Mouse (Mus musculus): ENCODE results near the gene Rnf220.
A peak's percentile ranks its signal among the peaks of the same experiment; 100 is the strongest.

Gene Rnf220

GRCm38 (mm10) chr4:117330132-117330531 is 166.7 kb downstream of the Rnf220 start:
- DNase-seq, result no peak

DNA sequence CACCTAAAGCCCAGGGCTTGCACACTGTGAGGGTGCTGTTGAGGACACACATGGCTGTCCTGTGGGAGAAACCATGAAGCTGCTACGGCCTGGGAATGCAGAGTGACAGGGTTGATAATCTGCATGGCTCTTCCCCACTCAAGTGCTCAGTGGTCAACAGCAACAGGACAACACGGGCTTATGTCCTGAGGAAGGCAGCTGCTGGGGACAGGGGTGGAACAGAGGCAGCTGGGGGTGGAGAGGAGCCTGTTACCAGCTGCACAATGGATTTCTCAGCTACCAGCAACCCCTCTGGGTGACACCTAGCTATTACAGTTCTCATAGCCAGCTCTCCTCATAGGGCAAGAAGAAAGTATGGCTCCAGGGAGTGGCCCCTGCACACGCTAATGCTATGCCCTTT is 169.9 kb downstream of the Rnf220 start:
- no peak for DNase-seq

GRCm38 (mm10) chr4:117325076-117325475 is 171.8 kb downstream of the Rnf220 start:
- no peak for DNase-seq

DNA sequence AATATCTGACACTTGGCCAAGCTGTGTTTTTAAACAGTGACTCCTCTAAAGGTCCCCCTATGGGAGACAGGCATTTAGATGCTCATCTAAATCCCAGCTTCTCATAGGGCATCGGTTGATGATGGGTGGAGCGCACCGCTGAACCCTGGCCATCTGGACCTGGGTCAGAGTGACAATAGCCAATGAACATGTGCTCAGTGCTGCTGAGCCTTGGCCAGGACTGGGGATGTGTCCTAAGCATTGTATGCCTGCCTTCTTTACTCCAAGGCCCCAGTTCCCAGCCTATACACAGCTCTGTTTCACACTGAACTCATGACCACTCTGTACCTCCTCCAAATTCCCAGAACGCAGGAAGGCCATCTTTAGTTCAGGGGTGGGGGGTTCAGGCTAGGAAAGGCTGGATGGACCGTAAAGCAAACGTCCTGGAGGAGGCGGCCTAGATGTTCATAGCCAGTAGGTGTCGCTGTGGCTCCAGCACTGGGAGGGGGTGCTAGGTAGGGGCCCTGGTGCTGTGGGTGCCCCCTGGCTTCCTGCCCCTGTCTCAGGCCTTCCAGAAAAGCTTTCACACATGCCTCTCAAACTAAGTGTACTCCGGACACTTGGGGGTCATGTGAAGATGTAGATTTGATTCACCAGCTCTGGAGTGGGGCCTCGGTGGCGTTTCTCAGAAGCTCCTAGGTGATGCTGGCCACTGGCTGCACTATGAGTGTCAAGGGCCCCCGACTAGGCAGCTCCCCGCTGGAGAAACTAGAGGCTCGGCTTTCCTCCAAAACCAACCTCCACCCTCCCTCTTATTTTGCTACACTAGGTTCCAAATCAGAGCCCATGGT is 173.1 kb downstream of the Rnf220 start:
- DNase-seq, result peak; percentile 34 to 61

- no peak for DNase-seq
These were observed 175.8 kb downstream of the Rnf220 start for GRCm38 (mm10) chr4:117321011-117321410.

GRCm38 (mm10) chr4:117318508-117318907 is 178.3 kb downstream of the Rnf220 start:
- DNase-seq, result no peak

DNA sequence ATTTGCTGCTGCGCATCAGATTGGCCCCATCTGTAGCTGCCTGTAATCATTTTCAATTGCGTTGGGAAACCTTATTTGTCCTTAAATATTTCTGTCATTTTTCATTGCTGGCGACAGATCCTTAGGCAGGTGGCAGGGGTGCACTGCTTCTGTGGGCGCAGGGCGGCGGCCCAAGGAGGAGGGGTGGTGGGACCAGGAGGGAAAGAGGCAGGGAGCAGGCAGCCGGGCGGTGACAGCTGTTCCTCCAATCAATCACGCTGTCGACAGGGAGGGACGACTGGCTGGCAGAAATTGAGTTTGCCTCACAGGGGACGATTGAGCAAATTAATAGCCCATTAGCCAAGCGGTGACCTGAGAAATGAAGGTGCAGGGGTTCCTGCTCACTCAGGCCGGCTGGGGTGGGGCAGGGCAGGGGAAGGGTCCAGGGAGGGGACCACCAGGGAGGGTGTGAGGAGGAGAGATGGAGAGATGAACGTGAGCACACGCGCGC is 179.1 kb downstream of the Rnf220 start:
- DNase-seq, result no peak

DNA sequence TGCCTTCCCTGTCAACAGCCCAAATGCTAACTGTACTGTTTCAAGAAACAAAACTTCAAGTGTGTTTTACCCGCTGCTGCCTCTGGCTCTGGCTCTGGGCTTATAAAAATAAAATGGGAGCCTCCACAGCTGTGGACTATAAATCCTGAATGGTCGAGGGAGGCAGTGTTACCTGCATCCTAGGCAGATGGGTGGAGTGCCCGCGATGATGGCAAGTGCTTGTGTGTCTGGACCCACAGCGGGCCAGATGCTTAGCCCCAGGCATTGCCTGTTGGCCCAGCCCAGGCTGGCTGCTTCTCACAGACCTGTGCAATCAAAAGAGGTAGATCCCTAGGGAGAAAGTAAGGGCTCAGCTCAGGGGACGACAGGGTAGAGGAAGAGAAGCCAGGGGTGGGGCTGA is 180.1 kb downstream of the Rnf220 start:
- no peak for DNase-seq

GRCm38 (mm10) chr4:117314849-117315500 is 181.9 kb downstream of the Rnf220 start:
- no peak for DNase-seq

DNA sequence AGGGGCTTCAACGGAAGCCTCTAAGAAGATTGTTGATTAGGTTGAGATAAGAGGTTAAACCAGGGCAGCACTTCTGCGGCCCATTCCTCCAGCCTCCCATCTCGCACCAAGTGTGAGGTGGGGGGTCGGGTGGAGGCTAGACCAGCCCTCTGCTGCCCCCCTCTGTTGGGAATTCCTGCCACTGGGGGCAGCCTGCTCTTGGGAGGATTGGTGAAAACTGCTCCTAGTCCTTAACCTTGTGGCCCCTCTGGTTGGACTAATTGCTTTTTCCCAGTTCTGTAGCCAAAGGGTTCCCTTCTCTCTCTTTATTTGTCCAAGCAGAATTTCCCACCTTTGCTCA is 183.8 kb downstream of the Rnf220 start:
- peak in 1 of 2 experiments; percentile 27 for DNase-seq

- no peak for DNase-seq
These were observed 184.3 kb downstream of the Rnf220 start for GRCm38 (mm10) chr4:117312416-117313084.

GRCm38 (mm10) chr4:117311891-117312290 is 185.0 kb downstream of the Rnf220 start:
- DNase-seq, result no peak

DNA sequence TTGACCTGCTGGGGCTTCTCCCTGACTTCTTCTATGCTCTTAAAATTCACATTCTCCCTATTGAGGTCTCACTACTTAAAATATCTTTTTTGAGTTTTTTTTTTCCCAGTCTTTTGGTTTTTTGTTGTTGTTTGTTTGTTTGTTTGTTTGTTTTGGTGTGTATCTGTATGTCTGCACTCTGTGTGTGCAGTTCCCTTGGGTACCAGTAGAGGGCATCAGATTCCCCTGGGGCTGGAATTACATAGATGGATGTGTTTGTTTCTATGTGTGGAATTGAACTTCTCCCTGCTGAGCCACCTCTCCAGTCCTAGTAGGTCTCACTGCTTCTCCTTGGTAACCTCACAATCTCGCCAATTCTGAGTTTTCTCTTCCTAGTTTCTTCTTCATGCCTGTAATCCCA is 187.4 kb downstream of the Rnf220 start:
- DNase-seq, result no peak

- no peak for DNase-seq
These were observed 189.6 kb downstream of the Rnf220 start for GRCm38 (mm10) chr4:117307270-117307669.

DNA sequence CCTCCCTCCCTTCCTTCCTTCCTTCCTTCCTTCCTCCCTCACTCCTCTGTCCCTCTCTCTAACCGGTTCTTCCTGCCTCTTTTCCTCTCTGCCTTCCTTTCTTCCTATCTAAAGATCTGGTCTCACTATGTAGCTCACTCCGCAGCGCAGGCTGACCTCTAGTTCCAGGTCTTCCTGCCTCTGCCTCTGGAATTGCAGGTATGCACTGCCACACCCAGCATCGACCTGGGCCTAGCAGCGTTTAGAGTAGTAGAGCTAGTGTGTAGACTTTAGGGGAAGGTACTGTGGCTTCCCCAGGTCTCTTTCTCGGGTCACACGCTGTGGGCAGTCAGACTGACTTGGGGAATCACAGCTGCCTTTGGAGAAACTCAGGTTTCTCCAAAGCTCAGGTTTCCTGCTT is 191.4 kb downstream of the Rnf220 start:
- no peak for DNase-seq

GRCm38 (mm10) chr4:117304239-117305025 is 192.4 kb downstream of the Rnf220 start:
- DNase-seq, result no peak

GRCm38 (mm10) chr4:117303581-117304238 is 193.1 kb downstream of the Rnf220 start:
- DNase-seq, result no peak

DNA sequence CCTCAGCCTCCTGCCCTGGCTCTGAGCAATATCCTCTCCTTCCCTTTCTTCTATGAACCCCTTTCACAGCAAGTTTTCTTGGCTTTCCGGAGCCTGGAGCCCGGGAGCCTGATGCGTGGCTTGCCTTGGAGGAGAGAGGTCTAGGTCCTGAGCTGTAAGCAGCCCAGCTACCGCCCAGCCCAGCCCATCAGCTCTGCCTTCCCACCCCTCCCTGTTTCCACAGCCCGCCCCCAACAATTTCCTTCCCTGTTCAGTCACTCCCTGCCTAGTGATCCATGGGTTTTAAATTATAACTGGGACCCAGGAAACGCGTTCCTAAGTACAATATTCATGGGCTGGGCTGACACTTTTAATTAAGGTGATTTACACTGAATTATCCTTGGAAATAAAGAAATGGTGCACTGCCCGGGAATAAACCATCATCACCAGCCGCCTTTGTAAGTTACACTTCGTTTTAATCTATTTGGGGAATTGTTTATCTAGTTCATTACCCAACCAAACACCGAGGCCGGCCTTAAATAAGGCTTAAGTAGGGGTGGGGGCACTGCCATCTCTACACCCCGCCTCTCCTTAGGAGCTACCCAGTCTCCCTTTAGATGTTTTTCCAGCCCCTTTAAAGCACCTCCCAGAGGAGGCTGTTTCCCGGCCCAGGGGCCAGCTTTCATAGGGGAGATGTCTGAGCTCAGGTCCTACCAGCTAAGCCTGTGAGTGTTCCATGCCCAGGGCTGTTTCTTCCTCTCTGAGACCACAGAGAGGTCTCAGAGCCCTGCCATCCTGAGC is 194.6 kb downstream of the Rnf220 start:
- DNase-seq, result no peak

GRCm38 (mm10) chr4:117299921-117300320 is 196.9 kb downstream of the Rnf220 start:
- DNase-seq, result no peak

DNA sequence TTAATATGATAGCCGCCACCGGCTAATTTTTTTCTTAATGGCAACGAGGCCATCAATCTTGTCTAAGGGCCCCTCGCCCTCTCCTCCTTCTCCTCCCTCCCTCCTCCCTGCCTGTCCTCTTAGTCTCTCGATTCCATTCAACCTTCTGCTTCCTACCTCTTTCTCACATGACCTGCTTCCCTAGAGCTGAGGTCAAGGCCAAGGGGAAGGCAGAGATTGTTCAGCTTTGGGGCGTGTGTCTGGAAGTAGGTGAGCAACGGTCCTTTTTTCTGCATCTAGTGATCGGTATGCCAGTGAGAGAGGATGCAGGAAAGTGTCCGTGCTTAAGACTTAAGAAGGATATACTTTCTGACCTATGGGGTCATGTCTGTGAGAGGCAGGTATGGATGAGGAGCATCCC is 199.0 kb downstream of the Rnf220 start:
- DNase-seq, result no peak

DNA sequence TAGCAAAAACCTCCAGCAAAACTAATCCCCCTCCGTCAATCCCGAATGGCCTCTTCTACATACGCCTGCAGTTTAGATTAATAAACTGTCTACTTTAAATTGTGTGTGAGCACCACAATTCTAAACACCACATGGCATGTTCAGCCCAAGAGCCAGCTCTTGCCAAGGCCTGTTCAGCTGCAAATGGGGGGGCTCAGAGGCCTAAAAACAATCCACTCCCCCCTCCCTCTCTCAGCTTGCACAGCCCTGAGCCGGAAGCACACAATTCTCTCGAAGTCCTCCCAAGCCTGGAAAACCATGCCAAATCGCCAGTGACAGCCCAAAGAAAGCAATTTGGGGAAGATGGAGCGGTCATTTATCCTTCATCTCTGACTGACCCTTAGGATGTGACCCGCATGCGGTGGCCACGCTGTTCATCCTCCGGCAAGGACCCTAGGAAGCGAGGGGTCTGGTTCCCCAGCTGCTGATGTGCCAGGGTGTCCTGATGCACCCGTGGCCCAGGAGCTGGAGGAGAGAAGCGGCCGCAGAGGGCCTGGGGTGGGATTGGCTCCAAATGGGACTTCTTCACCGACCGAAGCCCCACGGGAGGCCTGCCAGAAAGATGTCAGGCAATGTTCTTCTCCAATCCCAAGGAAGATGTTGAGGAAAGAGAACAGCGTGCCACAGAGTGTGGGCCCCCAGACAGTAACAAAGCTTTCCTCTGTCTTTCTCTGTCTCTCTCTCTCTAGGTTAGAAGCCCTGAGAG is 199.8 kb downstream of the Rnf220 start:
- DNase-seq, result no peak

Data from cerebellum, postnatal 25 days (tissue).